Mouse (Mus musculus) hindbrain, embryonic 15.5 days (tissue): Measurements from ENCODE around the gene Kansl1. TPM values are rescaled to one million over a fixed set of nuclear protein-coding genes. Genes with fewer than 3 reads are reported as not detected.
A peak's percentile ranks its signal among the peaks of the same experiment; 100 is the strongest.

Experiments
- ATAC-seq: fragments of 200-750 bp; cut with Nextera tagmentation; 2 replicates; pipeline ENCODE4 v1.8.0; 2017; ENCODE audit warnings: low read depth, moderate number of reproducible peaks, moderate TSS enrichment; ENCODE audit not compliant: low FRiP score
- H3K27ac ChIP-seq: fragments of 300-500 bp; sonication (generic); replicated peaks from 2 replicates; pipeline ENCODE4 v1.5.1; 2015; ENCODE audit warnings: mild to moderate bottlenecking, inconsistent platforms
- H3K27me3 ChIP-seq: fragments of 300-500 bp; sonication (generic); 2 replicates; pipeline ENCODE4 v1.6.1; 2015; ENCODE audit warnings: control low read depth, inconsistent platforms
- H3K36me3 ChIP-seq: fragments of 300-500 bp; sonication (generic); 2 replicates; pipeline ENCODE4 v1.6.1; 2015; ENCODE audit warnings: control low read depth, inconsistent platforms
- H3K4me1 ChIP-seq: fragments of 300-500 bp; sonication (generic); replicated peaks from 2 replicates; pipeline ENCODE4 v1.6.1; 2015; ENCODE audit warnings: control low read depth, inconsistent platforms
- H3K4me2 ChIP-seq: fragments of 300-500 bp; sonication (generic); 2 replicates; pipeline ENCODE4 v1.6.1; 2015; ENCODE audit warnings: moderate library complexity, mild to moderate bottlenecking, inconsistent platforms
- H3K4me3 ChIP-seq: fragments of 300-500 bp; sonication (generic); 2 replicates; pipeline ENCODE4 v1.5.1; 2015; ENCODE audit warnings: mild to moderate bottlenecking, inconsistent platforms
- H3K9ac ChIP-seq: fragments of 300-500 bp; sonication (generic); 2 replicates; pipeline ENCODE4 v1.6.1; 2015; ENCODE audit warnings: inconsistent platforms
- H3K9me3 ChIP-seq: fragments of 300-500 bp; sonication (generic); 2 replicates; pipeline ENCODE4 v1.6.1; 2016; ENCODE audit warnings: control low read depth, inconsistent platforms
- WGBS: fragments of 180-500 bp; shearing (Covaris S2); methylation state at CpG from one replicate; pipeline ENCODE4 v1.1.7; 2015; 5-methylcytosine and 5-hydroxymethylcytosine counted together
- polyA plus RNA-seq: library from polyadenylated mRNA; unstranded; fragments of >200 nt; fragmentation: Nextera tagmentation; extraction: Ambion mirVana; gene quantifications from 2 replicates; pipeline ENCODE4 v1.2.1, GENCODE M21; 2015

Gene Kansl1
- polyA plus RNA-seq, 1 experiment from 2014 or later = 29.0 TPM

DNA sequence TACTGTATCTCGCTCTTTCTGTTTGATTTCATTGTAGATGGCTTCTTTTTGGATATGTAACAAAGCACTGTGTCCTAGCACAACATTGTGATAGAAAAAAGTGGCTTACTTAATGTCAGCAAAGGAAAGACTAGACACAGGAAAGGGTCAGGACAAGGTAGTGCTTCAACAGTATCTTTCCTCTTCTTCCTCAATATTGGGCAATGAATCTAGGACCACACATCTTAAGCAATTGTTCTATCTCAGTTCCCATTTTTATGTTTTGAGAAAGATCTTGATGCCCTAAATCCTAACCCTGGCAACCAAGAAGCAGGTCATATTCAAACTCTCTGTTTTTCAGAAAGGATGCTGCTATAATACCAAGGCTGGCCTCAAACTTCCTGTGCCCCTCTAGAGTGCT, 81.4 kb downstream of the Kansl1 start:
- H3K36me3 ChIP-seq = no peaks in the 10 kb centered on the region
- no peak overlapping the region for H3K9ac ChIP-seq
- H3K4me2 ChIP-seq = no peak overlapping the region
- no peak overlapping the region for H3K4me3 ChIP-seq
- H3K27me3 ChIP-seq = no peaks in the 10 kb centered on the region
- WGBS = 95% methylated on average over 1 of the region's 1 CpGs
- no peaks in the 10 kb centered on the region for H3K9me3 ChIP-seq
- no peaks in the 10 kb centered on the region for H3K4me1 ChIP-seq
- no peak for ATAC-seq
- no peak overlapping the region for H3K27ac ChIP-seq

- Histone ChIP-seq H3K9me3 (no peaks in the 10 kb centered on the region), H3K9ac (no peak overlapping the region), H3K27ac (no peak overlapping the region), H3K4me2 (no peak overlapping the region), H3K4me1 (no peaks in the 10 kb centered on the region), H3K36me3 (no peaks in the 10 kb centered on the region), H3K27me3 (no peaks in the 10 kb centered on the region), H3K4me3 (no peak overlapping the region)
- no peak for ATAC-seq
- 92% methylated on average over 1 of the region's 1 CpGs for WGBS
These were observed 82.1 kb downstream of the Kansl1 start for GRCm38 (mm10) chr11:104386595-104386994.

DNA sequence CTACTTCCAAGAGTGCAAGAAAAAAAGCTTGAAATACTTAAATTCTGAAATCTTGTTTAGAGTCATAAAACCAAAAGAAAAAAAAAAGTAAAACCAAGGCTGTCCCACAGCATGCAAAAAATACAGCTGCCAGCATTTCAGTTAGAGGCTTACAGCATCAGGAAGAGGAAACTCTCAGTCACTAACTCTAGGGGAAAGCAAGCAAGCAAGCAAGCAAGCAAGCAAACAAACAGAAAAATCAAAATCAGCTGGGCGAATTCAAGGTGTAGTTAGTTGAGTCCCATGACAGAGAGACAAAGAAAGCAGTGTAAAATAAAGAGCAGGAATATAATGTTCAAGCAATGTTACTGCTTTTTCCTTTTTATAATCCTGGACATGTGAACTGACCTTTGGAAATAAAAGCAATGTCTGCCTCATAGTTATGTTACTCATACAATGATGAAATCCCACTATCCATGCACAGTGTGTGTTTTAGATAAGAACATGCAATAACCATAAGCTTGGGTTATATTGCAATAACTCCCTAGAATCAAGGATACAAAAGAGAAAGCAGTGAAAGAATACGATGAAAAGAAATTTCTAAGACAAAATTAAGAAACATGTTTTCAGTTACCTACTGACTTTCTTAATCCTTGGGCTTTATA, 85.4 kb downstream of the Kansl1 start:
- ATAC-seq = no peak

GRCm38 (mm10) chr11:104381887-104382286, 86.8 kb downstream of the Kansl1 start:
- Histone ChIP-seq H3K4me2 (no peak overlapping the region), H3K4me3 (no peak overlapping the region), H3K9me3 (no peaks in the 10 kb centered on the region), H3K27ac (no peak overlapping the region), H3K36me3 (no peaks in the 10 kb centered on the region), H3K4me1 (no peaks in the 10 kb centered on the region), H3K27me3 (no peaks in the 10 kb centered on the region), H3K9ac (no peak overlapping the region)
- WGBS = 74% methylated on average over 4 of the region's 4 CpGs
- ATAC-seq = no peak

More for the DNA sequence above, 85.4 kb downstream of the Kansl1 start:
- H3K4me2 ChIP-seq = no peak overlapping the region
- no peaks in the 10 kb centered on the region for H3K27me3 ChIP-seq
- no peaks in the 10 kb centered on the region for H3K36me3 ChIP-seq
- H3K4me1 ChIP-seq = no peaks in the 10 kb centered on the region
- H3K9me3 ChIP-seq = no peaks in the 10 kb centered on the region
- H3K9ac ChIP-seq = no peak overlapping the region
- H3K4me3 ChIP-seq = no peak overlapping the region
- 94% methylated on average over 2 of the region's 2 CpGs for WGBS
- H3K27ac ChIP-seq = no peak overlapping the region

DNA sequence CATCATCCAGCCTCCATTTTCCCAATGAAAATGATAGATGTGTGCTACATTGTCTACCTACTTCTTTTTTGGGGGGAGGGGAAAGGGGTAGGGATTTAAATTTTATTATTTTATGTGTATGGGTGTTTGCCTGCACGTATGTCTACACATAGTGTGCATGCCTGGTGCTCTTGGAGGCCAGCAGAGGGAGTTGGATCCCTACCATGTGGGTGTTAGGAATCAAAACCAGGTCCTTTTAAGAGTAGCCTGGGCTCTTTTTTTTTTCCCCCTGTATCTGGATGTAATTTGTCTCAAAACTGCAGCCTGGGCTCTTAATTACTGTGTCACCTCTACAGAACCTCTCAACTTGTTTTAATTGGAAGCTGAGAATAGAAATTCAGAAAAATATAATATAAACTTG, 89.0 kb downstream of the Kansl1 start:
- Histone ChIP-seq H3K4me1 (no peaks in the 10 kb centered on the region), H3K4me3 (no peak overlapping the region), H3K9ac (no peak overlapping the region), H3K27ac (no peak overlapping the region), H3K36me3 (no peaks in the 10 kb centered on the region; the same call in 1 of the 2 replicates), H3K4me2 (no peak overlapping the region), H3K27me3 (no peaks in the 10 kb centered on the region), H3K9me3 (no peaks in the 10 kb centered on the region)
- ATAC-seq = no peak
- 70% methylated on average over 1 of the region's 1 CpGs for WGBS

GRCm38 (mm10) chr11:104376291-104376690, 92.4 kb downstream of the Kansl1 start:
- Histone ChIP-seq H3K9ac (no peak overlapping the region), H3K4me3 (no peak overlapping the region), H3K4me2 (no peak overlapping the region), H3K36me3 (peaks cover 4% of the 10 kb centered on the region; the same call in 1 of the 2 replicates), H3K9me3 (no peaks in the 10 kb centered on the region), H3K4me1 (no peaks in the 10 kb centered on the region), H3K27me3 (no peaks in the 10 kb centered on the region), H3K27ac (no peak overlapping the region)
- WGBS = 84% methylated on average over 3 of the region's 3 CpGs
- ATAC-seq = no peak

DNA sequence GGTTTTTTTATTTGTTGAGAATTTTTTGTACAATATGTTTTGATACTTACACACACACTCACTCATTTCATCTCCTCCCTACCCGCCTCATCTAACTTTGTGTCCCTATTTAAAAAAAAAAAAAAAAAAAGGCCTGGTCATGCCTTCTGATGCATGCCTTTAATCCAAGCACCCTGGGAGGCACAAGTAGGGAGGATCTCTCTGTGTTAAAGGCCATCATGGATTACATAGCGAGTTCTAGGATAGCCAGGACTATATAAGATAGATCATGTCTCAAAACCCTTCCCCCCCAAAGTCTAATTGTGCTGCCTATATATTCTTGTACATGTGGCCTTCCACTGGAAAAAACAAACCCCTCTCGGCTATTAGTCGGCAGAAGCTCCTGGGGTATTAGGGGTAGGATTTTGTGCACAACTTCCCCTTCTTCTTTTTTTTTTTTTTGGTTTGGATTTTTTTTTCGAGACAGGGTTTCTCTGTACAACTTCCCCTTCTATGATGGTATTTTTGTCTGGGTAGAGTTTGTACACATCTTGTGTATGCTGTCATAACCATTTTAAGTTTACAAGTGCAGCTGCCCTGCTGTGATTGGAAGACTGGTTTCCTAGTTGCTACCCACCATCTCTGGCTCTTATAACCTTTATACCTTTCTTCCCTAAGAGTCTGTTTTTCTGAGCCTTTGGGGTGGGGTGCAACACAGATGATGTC, 101.0 kb downstream of the Kansl1 start:
- H3K27ac ChIP-seq = no peak overlapping the region
- no peaks in the 10 kb centered on the region for H3K4me1 ChIP-seq
- no peak for ATAC-seq
- no peak overlapping the region for H3K9ac ChIP-seq
- H3K4me2 ChIP-seq = no peak overlapping the region
- H3K9me3 ChIP-seq = no peaks in the 10 kb centered on the region
- H3K27me3 ChIP-seq = no peaks in the 10 kb centered on the region
- H3K36me3 ChIP-seq = peaks cover 6% of the 10 kb centered on the region; the same call in 1 of the 2 replicates
- no peak overlapping the region for H3K4me3 ChIP-seq
- WGBS = 86% methylated on average over 5 of the region's 5 CpGs

DNA sequence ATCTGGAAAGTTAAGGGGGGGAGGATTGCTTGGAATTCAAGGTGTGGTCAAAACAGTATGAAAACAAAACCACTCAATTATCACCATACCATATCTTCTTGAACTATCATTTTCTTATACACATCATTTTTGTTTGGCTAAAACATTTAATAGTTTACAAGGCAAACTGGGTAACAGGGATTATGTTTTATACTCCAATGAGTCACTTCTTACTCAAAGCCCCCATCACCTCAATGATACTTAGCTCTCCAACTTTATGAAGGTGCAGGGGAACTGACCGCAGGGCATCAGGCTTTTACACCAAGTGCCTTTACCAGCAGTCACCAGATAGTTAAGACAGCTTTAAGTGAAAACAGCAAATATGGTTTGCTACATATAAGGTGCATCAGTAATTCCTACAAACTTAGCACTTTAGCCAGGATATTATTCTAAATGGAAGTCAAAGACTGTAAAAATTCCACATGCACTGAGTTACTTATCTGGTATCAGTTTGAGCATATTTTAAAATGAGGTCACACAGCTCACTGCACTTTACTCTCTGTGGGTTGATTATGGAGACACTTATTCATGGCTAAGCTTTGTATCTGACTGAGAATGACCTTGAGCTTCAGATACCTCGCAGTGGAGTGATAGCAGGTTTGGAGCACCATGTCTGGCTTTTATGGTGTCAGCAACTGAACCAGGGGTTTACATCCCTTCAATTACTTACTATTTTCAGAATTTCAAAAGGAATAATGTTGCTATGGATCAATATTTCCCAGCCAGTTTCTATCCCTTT, 104.6 kb downstream of the Kansl1 start:
- Histone ChIP-seq H3K9ac (no peak overlapping the region), H3K4me2 (no peak overlapping the region), H3K9me3 (no peaks in the 10 kb centered on the region), H3K27me3 (no peaks in the 10 kb centered on the region), H3K4me1 (no peaks in the 10 kb centered on the region), H3K27ac (no peak overlapping the region), H3K4me3 (no peak overlapping the region), H3K36me3 (peaks cover 6% of the 10 kb centered on the region; the same call in 1 of the 2 replicates)
- 94% methylated on average over 2 of the region's 2 CpGs for WGBS
- ATAC-seq = no peak

DNA sequence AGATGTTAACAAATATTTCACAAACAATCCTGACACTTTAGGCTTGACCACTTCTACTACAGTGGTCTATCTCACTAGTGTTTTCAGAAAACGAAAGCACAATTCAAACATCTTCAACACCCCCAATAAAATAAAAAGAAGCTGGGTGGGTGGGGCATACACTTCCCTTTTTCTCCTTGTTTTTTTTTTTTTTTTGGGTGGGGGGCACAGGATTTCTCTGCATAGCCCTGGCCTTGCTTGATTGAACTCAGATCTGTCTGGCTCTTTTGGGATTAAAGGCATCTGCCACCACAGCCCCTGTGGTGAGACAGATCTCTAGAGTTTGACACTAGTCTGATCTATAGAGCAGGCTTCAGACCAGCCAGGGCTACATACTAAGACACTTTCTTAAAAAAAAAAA, 106.0 kb downstream of the Kansl1 start:
- Histone ChIP-seq H3K9me3 (no peaks in the 10 kb centered on the region), H3K4me1 (no peaks in the 10 kb centered on the region), H3K9ac (no peak overlapping the region), H3K4me2 (no peak overlapping the region), H3K4me3 (no peak overlapping the region), H3K27me3 (no peaks in the 10 kb centered on the region), H3K36me3 (no peaks in the 10 kb centered on the region), H3K27ac (no peak overlapping the region)
- no peak for ATAC-seq
- WGBS = 97% methylated on average over 1 of the region's 1 CpGs

GRCm38 (mm10) chr11:104361790-104362189, 106.9 kb downstream of the Kansl1 start:
- WGBS = 70% methylated on average over 2 of the region's 2 CpGs
- no peak for ATAC-seq
- H3K9ac ChIP-seq = no peak overlapping the region
- H3K27ac ChIP-seq = no peak overlapping the region
- H3K36me3 ChIP-seq = peaks cover 1% of the 10 kb centered on the region
- H3K9me3 ChIP-seq = no peaks in the 10 kb centered on the region
- no peak overlapping the region for H3K4me3 ChIP-seq
- no peaks in the 10 kb centered on the region for H3K4me1 ChIP-seq
- no peak overlapping the region for H3K4me2 ChIP-seq
- no peaks in the 10 kb centered on the region for H3K27me3 ChIP-seq

DNA sequence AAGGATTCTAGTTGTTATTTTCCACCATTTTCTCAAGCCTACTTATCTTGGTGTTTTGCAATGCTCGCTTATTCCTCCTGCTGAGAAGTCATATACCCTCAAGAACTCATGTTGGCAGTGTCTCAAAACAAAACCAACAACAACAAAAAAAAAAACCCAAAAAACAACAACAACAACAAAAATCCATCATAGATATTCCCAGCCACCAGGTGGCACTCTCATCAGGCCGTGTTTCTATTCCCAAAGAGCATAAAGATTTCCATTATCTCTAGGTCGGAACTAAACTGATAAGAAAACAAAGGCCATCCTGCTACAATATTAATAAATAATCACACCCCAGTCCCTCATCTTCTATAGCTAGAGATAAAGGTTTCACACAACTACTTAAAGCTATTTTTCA, 121.7 kb downstream of the Kansl1 start:
- H3K36me3 ChIP-seq = peaks cover 62% of the 10 kb centered on the region
- no peak for ATAC-seq
- no peak overlapping the region for H3K27ac ChIP-seq

DNA sequence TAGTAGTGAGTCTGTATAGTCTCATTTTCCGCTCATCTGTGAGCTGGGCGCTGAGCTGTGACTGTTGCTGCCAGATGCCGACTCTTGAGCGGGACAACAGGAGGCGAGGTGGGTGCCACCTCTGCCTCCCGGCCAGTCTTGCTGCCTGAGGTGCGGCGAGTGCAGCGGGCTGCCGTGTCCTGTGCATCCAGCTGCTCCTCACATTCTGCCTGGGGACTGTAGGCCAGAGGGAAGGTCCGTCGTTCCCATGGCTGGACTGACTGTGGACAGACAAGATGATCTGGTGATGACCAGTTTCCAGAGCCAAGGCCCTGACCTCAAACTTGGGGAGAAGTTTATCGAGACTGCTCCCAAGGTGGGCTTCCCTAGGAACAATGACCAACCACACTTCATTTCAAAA, 133.7 kb downstream of the Kansl1 start:
- H3K36me3 ChIP-seq = peaks cover 55% of the 10 kb centered on the region
- WGBS = 82% methylated on average over 13 of the region's 13 CpGs
- no peaks in the 10 kb centered on the region for H3K9me3 ChIP-seq
- H3K27me3 ChIP-seq = no peaks in the 10 kb centered on the region
- no peak for ATAC-seq
- H3K27ac ChIP-seq = 0 out of 2 replicates have a peak overlapping the region, but pooled peaks have one; percentile 8
- H3K4me3 ChIP-seq = no peak overlapping the region
- H3K4me2 ChIP-seq = no peak overlapping the region
- H3K4me1 ChIP-seq = no peaks in the 10 kb centered on the region
- no peak overlapping the region for H3K9ac ChIP-seq

More for the DNA sequence above, 121.7 kb downstream of the Kansl1 start:
- Histone ChIP-seq H3K9ac (no peak overlapping the region), H3K9me3 (no peaks in the 10 kb centered on the region), H3K27me3 (no peaks in the 10 kb centered on the region), H3K4me2 (no peak overlapping the region), H3K4me1 (no peaks in the 10 kb centered on the region), H3K4me3 (no peak overlapping the region)
- WGBS = 55% methylated on average over 3 of the region's 3 CpGs
